Mouse (Mus musculus) ES-E14 (cell line): ENCODE results near the gene Dnaja4.

ENCODE experiments used
- HCFC1 ChIP-seq: IDR thresholded peaks from 2 replicates; pipeline ENCODE4 v1.6.1; 2012; ENCODE audit warnings: low read length, inconsistent platforms, borderline replicate concordance; ENCODE audit not compliant: insufficient read depth
- MAFK ChIP-seq: IDR thresholded peaks from 2 replicates; pipeline ENCODE4 v1.6.1; 2014; ENCODE audit warnings: mild to moderate bottlenecking, low read depth, low read length, inconsistent platforms; ENCODE audit not compliant: insufficient read depth

- TF ChIP-seq HCFC1: no peak
- no peak for TF ChIP-seq MAFK
Measured at GRCm38 (mm10) chr9:54752944-54753295, 54.2 kb downstream of the Dnaja4 start.
